Mouse (Mus musculus): ENCODE data around the gene Incenp. TPM values are rescaled to one million over a fixed set of nuclear protein-coding genes. Genes with fewer than 3 reads are reported as not detected.
"Not testable (repeated sequence)": the region's sequence is repeated elsewhere in the genome, so short reads cannot be mapped to it uniquely, and the experiment has no call there.

Incenp gene
- polyA plus RNA-seq, 1 experiment from 2014 or later: 41.0 TPM

DNA sequence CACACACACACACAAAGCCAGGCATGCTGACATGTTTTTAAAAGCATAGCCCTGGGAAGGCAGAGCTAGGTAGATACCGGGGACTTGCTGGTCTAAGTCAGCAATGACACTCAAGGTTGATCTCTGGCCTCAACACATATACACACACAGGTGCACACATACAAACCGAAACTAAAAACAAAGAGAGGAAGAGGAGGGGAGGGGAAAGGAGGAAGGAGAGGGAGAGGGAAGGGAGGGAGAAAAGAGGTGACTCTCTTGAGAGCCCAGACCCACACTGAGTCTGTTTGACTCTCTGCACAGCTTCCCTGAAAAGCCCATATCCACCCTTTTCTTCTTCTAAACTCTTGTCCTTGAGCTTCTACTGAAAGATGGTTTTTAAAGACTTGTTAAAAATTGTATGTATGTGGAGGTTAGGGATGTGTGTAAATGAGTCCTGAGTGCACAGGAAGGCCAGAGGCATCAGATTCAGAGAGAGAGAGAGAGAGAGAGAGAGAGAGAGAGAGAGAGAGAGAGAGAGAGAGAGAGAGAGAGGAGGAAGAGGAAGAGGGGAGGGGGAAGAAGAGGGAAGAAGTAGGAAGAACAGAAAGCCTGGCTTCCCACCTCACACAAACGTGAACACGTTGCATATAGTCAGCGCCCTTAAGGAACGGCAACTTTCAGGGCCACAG is 38.9 kb upstream of the Incenp start:
- no peak overlapping the region for H3K4me2 ChIP-seq (ENCODE audit: low read length)
- DNase-seq (ENCODE audit: low spot score) (no peak), ATAC-seq (no peak)
- no peaks in the 10 kb centered on the region for H3K27me3 ChIP-seq (replicated peaks; ENCODE audit: control insufficient read depth, insufficient read depth, low read length)
- no peak overlapping the region for H3K9ac ChIP-seq (ENCODE audit: low read length)
- no peak overlapping the region for H3K27ac ChIP-seq (ENCODE audit: low read depth, low read length)
- H3K36me3 ChIP-seq (ENCODE audit: control insufficient read depth, insufficient read depth, low read length): no peaks in the 10 kb centered on the region
- H3K4me3 ChIP-seq (ENCODE audit: low read depth, low read length): no peak overlapping the region
- H3K9me3 ChIP-seq (replicated peaks; ENCODE audit: control insufficient read depth, low read length): no peaks in the 10 kb centered on the region
- WGBS: 83% methylated on average over 6 of the region's 6 CpGs
- H3K4me1 ChIP-seq (ENCODE audit: control insufficient read depth, insufficient read depth, low read length): no peaks in the 10 kb centered on the region

DNA sequence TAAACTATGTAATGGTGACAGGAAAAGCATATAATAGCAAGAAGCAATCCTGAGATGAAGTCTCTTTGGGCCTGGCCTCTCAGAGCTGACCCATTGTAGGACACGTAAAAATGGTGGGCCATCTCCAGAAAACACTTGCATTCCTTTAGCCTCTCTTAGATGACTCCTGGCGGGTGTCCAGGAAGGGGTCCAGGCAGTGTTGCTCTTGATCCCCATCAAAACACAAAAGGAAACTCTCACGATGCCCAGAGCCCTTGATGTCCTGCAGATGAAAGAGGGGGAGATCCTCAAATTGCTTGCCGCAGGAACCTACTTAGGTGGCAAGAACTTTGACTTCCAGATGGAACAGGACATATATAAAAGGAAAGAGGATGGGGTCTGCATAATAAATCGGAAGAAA is 38.1 kb upstream of the Incenp start:
- no peak for ATAC-seq
- 63% methylated on average over 5 of the region's 5 CpGs for WGBS
- DNase-seq (ENCODE audit: low spot score): no peak
- Histone ChIP-seq H3K4me2 (ENCODE audit: low read length) (no peak overlapping the region), H3K9me3 (replicated peaks; ENCODE audit: control insufficient read depth, low read length) (no peaks in the 10 kb centered on the region), H3K27me3 (replicated peaks; ENCODE audit: control insufficient read depth, insufficient read depth, low read length) (no peaks in the 10 kb centered on the region), H3K4me1 (ENCODE audit: control insufficient read depth, insufficient read depth, low read length) (no peaks in the 10 kb centered on the region), H3K4me3 (ENCODE audit: low read depth, low read length) (no peak overlapping the region), H3K27ac (ENCODE audit: low read depth, low read length) (no peak overlapping the region), H3K36me3 (ENCODE audit: control insufficient read depth, insufficient read depth, low read length) (no peaks in the 10 kb centered on the region), H3K9ac (ENCODE audit: low read length) (no peak overlapping the region)

DNA sequence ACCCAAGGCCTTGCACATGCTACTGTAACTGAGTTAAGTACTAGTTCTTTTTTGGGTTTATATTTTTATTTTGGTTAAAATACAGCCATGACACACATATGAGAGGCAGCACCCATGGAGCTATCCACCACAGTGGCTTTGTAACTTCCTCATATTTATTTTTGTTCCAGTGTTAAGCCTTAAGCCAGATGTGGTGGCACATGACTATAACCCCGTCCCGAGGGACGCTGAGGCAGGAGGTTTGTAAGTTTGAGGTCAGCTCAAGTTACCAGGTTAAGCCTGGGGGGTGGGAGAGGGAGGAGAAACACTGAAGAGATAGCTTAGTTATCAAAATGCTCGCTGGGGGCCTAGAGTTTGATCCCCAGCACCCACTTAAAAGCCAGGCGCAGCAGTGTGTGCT is 37.2 kb upstream of the Incenp start:
- Histone ChIP-seq H3K27me3 (replicated peaks; ENCODE audit: control insufficient read depth, insufficient read depth, low read length) (no peaks in the 10 kb centered on the region), H3K9me3 (replicated peaks; ENCODE audit: control insufficient read depth, low read length) (no peaks in the 10 kb centered on the region), H3K4me2 (ENCODE audit: low read length) (no peak overlapping the region), H3K4me3 (ENCODE audit: low read depth, low read length) (no peak overlapping the region), H3K36me3 (ENCODE audit: control insufficient read depth, insufficient read depth, low read length) (no peaks in the 10 kb centered on the region), H3K4me1 (ENCODE audit: control insufficient read depth, insufficient read depth, low read length) (no peaks in the 10 kb centered on the region), H3K27ac (ENCODE audit: low read depth, low read length) (no peak overlapping the region), H3K9ac (ENCODE audit: low read length) (no peak overlapping the region)
- DNase-seq (ENCODE audit: low spot score) (no peak), ATAC-seq (no peak)
- 69% methylated on average over 5 of the region's 5 CpGs for WGBS

GRCm38 (mm10) chr19:9933908-9934307 is 34.6 kb upstream of the Incenp start:
- no peak overlapping the region for H3K27ac ChIP-seq (ENCODE audit: low read depth, low read length)
- ATAC-seq: no peak
- H3K9me3 ChIP-seq (replicated peaks; ENCODE audit: control insufficient read depth, low read length): no peaks in the 10 kb centered on the region
- H3K4me1 ChIP-seq (ENCODE audit: control insufficient read depth, insufficient read depth, low read length): no peaks in the 10 kb centered on the region
- H3K36me3 ChIP-seq (ENCODE audit: control insufficient read depth, insufficient read depth, low read length): no peaks in the 10 kb centered on the region
- WGBS: 70% methylated on average over 2 of the region's 2 CpGs
- H3K27me3 ChIP-seq (replicated peaks; ENCODE audit: control insufficient read depth, insufficient read depth, low read length): no peaks in the 10 kb centered on the region
- no peak for DNase-seq (ENCODE audit: low spot score)
- no peak overlapping the region for H3K4me3 ChIP-seq (ENCODE audit: low read depth, low read length)
- no peak overlapping the region for H3K4me2 ChIP-seq (ENCODE audit: low read length)
- H3K9ac ChIP-seq (ENCODE audit: low read length): no peak overlapping the region

- not testable (repeated sequence) for ATAC-seq; H3K4me3 ChIP-seq (ENCODE audit: low read depth, low read length); H3K4me2 ChIP-seq (ENCODE audit: low read length); H3K9me3 ChIP-seq (replicated peaks; ENCODE audit: control insufficient read depth, low read length); H3K36me3 ChIP-seq (ENCODE audit: control insufficient read depth, insufficient read depth, low read length); H3K9ac ChIP-seq (ENCODE audit: low read length); H3K27ac ChIP-seq (ENCODE audit: low read depth, low read length); DNase-seq (ENCODE audit: low spot score); H3K4me1 ChIP-seq (ENCODE audit: control insufficient read depth, insufficient read depth, low read length); H3K27me3 ChIP-seq (replicated peaks; ENCODE audit: control insufficient read depth, insufficient read depth, low read length)
- 85% methylated on average over 2 of the region's 2 CpGs for WGBS
Measured at GRCm38 (mm10) chr19:9931167-9931607, 31.8 kb upstream of the Incenp start.

- 86% methylated on average over 9 of the region's 9 CpGs for WGBS
- H3K9me3 ChIP-seq (replicated peaks; ENCODE audit: control insufficient read depth, low read length): no peaks in the 10 kb centered on the region
- DNase-seq (ENCODE audit: low spot score): no peak
- no peaks in the 10 kb centered on the region for H3K36me3 ChIP-seq (ENCODE audit: control insufficient read depth, insufficient read depth, low read length)
- H3K4me3 ChIP-seq (ENCODE audit: low read depth, low read length): no peak overlapping the region
- H3K9ac ChIP-seq (ENCODE audit: low read length): no peak overlapping the region
- H3K4me2 ChIP-seq (ENCODE audit: low read length): no peak overlapping the region
- H3K27me3 ChIP-seq (replicated peaks; ENCODE audit: control insufficient read depth, insufficient read depth, low read length): no peaks in the 10 kb centered on the region
- no peak overlapping the region for H3K27ac ChIP-seq (ENCODE audit: low read depth, low read length)
- peaks cover 2% of the 10 kb centered on the region; the same call in 1 of the 2 replicates for H3K4me1 ChIP-seq (ENCODE audit: control insufficient read depth, insufficient read depth, low read length)
- ATAC-seq: no peak
Measured at GRCm38 (mm10) chr19:9928089-9928488, 28.7 kb upstream of the Incenp start.

DNA sequence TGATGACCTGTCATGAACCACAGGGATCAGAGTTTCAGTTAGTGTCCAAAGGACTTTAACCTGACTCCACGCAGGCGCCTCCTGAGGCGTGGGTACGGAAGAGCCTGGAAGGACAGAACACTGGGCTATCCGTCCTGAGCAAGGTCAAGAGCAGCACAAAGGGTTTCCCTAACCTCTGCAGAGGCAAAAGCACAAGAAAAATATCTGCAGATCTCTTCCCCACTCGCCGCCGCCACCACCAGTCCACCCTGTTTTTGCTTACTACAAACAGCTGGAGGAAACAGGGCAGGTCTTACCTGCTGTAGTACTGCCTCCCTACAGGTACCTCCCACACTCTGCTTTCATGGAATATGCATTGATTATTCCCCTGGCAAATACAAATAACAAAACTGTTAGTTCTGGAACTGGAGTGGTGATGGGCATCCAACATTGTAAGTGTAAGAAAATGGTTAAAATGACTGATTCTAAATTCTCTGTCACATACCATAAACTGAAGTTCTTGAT is 25.5 kb upstream of the Incenp start:
- ATAC-seq: no peak
- H3K36me3 ChIP-seq (ENCODE audit: control insufficient read depth, insufficient read depth, low read length): no peaks in the 10 kb centered on the region
- H3K27me3 ChIP-seq (replicated peaks; ENCODE audit: control insufficient read depth, insufficient read depth, low read length): no peaks in the 10 kb centered on the region
- H3K27ac ChIP-seq (ENCODE audit: low read depth, low read length): no peak overlapping the region
- H3K9ac ChIP-seq (ENCODE audit: low read length): no peak overlapping the region
- no peak overlapping the region for H3K4me2 ChIP-seq (ENCODE audit: low read length)
- no peak overlapping the region for H3K4me3 ChIP-seq (ENCODE audit: low read depth, low read length)
- WGBS: 80% methylated on average over 8 of the region's 8 CpGs
- H3K9me3 ChIP-seq (replicated peaks; ENCODE audit: control insufficient read depth, low read length): no peaks in the 10 kb centered on the region
- DNase-seq (ENCODE audit: low spot score): no peak
- peaks cover 13% of the 10 kb centered on the region; the same call in 1 of the 2 replicates for H3K4me1 ChIP-seq (ENCODE audit: control insufficient read depth, insufficient read depth, low read length)

GRCm38 (mm10) chr19:9924034-9924768 is 24.9 kb upstream of the Incenp start:
- Histone ChIP-seq H3K9ac (ENCODE audit: low read length) (no peak overlapping the region), H3K4me1 (ENCODE audit: control insufficient read depth, insufficient read depth, low read length) (peaks cover 13% of the 10 kb centered on the region; the same call in 1 of the 2 replicates), H3K4me2 (ENCODE audit: low read length) (no peak overlapping the region), H3K9me3 (replicated peaks; ENCODE audit: control insufficient read depth, low read length) (no peaks in the 10 kb centered on the region), H3K27me3 (replicated peaks; ENCODE audit: control insufficient read depth, insufficient read depth, low read length) (no peaks in the 10 kb centered on the region), H3K27ac (ENCODE audit: low read depth, low read length) (no peak overlapping the region), H3K4me3 (ENCODE audit: low read depth, low read length) (no peak overlapping the region), H3K36me3 (ENCODE audit: control insufficient read depth, insufficient read depth, low read length) (no peaks in the 10 kb centered on the region)
- no peak for DNase-seq (ENCODE audit: low spot score)
- WGBS: 54% methylated on average over 13 of the region's 13 CpGs
- ATAC-seq: no peak

GRCm38 (mm10) chr19:9923048-9923447 is 23.7 kb upstream of the Incenp start:
- no peaks in the 10 kb centered on the region for H3K9me3 ChIP-seq (replicated peaks; ENCODE audit: control insufficient read depth, low read length)
- DNase-seq (ENCODE audit: low spot score): no peak
- peaks cover 13% of the 10 kb centered on the region; the same call in 1 of the 2 replicates for H3K4me1 ChIP-seq (ENCODE audit: control insufficient read depth, insufficient read depth, low read length)
- H3K36me3 ChIP-seq (ENCODE audit: control insufficient read depth, insufficient read depth, low read length): no peaks in the 10 kb centered on the region
- H3K27ac ChIP-seq (ENCODE audit: low read depth, low read length): no peak overlapping the region
- H3K4me3 ChIP-seq (ENCODE audit: low read depth, low read length): no peak overlapping the region
- no peak for ATAC-seq
- H3K4me2 ChIP-seq (ENCODE audit: low read length): no peak overlapping the region
- no peak overlapping the region for H3K9ac ChIP-seq (ENCODE audit: low read length)
- no peaks in the 10 kb centered on the region for H3K27me3 ChIP-seq (replicated peaks; ENCODE audit: control insufficient read depth, insufficient read depth, low read length)
